Mouse (Mus musculus) gastrocnemius, adult 18-20 months (tissue): ENCODE measurements around the gene Vmn2r34. TPM values are rescaled to one million over a fixed set of nuclear protein-coding genes. Genes with fewer than 3 reads are reported as not detected.
"Not testable (repeated sequence)": the region's sequence is repeated elsewhere in the genome, so short reads cannot be mapped to it uniquely, and the experiment has no call there.

Source experiments
- DNase-seq: peaks from one replicate; pipeline ENCODE4 v3.0.0; 2021; ENCODE audit warnings: low spot score
- long read RNA-seq, 2 experiments: library from polyadenylated mRNA; stranded (forward); transcript quantifications; one replicate each; pipeline ENCODE4 v2.0.0; 2021
- total RNA-seq, 2 experiments: library from RNA; stranded (reverse); gene quantifications; 2 replicates each; pipeline ENCODE4 v1.2.3; 2021

The Vmn2r34 gene
- not detected for total RNA-seq
- long read RNA-seq, experiment 1, result 0 reads
- long read RNA-seq, experiment 2, result 0 reads

DNA sequence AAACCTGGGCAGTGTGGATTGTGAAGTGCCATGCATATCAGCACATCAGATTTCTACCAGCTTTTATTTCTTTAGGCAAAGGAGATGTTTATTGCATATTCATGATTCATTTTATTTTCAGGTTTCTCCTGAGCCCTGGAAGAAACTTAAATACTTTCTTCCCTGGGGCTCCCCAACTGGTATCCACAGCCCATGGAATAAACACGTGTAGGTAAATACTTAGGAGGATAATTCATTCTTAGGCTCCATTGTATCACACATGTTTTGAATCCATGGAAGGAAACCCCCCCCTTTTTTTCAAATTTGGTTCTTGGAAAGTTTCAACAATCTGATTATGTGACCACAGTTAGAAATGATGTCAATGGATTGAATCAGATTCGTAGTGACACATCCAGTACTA lies at the start of gene Vmn2r34:
TSS of gene Vmn2r34 (minus strand) at position 101 of the 400 bp plus-strand sequence.
- DNase-seq, result not testable (repeated sequence)

DNA sequence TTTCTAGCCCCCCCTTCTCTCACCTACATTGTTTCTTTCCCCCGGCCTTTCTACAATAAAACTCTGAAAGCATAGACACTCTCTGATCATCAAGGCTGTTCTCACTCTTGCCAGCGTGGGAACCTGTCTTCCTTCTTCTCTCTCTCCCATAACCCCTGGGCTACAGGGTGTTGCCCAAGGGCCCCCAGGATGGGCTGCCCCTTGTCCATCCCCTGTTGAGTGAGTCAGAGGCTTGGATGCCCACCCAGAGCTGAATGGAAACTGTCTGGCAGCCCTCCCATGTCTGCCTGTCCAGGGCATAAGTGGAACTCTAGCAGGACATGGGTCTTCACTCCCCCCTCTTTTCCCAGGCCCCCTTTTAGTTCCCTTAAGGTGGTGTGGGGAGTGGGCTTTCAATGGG lies 15.3 kb downstream of the Vmn2r34 start:
- not testable (repeated sequence) for DNase-seq

Other genes with a start within 250 kb of the Vmn2r34 start
- not detected for gene Vmn2r32, start 209.5 kb downstream of the Vmn2r34 start, total RNA-seq
- gene Vmn2r33, start 122.7 kb downstream of the Vmn2r34 start, total RNA-seq, result not detected
- not detected for gene Vmn2r35, start 130.4 kb upstream of the Vmn2r34 start, total RNA-seq
- gene Vmn2r36, start 213.0 kb upstream of the Vmn2r34 start, total RNA-seq, result not detected